Mouse (Mus musculus): Measurements from ENCODE around the gene Runx2.

Runx2 gene

DNA sequence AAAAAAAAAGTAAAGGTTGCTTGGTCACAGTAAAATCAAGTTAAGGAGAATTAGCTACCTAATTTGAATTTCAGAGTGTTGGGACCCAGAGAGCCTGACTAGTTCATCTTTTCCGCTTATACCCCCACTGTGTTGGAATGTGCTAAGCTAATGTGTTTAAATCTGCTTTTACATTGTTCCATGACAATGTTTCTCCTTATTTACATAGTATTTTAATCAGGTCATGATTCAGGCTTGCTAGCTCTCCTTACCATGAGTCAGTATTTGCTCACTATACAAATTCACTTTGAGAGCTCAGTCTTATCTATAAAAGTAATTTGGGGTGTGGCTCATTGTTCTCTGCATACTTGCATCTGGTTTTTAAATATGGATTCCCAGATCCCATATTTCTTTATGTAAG is 47.2 kb downstream of the Runx2 start:
- no peak for DNase-seq

DNA sequence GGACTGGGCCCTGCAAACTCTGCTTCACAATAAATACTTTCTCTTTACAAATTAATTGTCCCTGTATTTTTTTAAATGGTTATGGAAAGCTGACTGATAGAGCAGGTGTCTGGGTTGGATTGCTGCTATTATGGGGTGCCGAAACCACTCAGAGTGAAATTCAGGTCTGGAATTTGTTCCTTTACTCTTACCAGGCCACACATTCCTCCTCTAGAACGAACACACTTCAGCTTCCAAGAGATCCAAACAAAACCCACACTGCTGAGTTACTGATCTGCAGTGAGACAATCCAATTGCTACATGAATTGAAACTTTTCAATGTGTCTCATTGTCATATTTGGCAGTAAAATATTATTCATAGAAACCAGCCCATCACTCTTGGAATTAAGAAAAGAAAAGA is 47.6 kb downstream of the Runx2 start:
- DNase-seq: no peak

DNA sequence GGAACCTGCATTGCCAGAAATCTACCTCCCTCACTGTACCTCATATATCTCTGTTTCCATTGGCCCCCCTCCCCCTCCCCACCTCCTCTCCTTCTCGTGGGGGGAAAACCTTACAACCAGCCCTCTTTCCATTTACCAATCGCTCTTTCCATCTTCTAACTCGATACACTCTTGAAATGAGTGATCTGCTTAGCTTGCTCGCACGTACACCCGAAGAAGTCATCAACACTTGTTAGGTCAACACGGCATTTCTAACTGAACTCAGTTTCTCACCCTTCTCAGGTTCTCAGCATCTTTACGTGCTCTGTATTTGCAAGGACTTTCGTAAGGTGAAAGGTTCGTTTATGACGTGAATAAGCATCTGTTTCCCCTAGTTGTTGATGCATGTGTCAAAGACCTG is 48.3 kb downstream of the Runx2 start:
- DNase-seq: no peak

DNA sequence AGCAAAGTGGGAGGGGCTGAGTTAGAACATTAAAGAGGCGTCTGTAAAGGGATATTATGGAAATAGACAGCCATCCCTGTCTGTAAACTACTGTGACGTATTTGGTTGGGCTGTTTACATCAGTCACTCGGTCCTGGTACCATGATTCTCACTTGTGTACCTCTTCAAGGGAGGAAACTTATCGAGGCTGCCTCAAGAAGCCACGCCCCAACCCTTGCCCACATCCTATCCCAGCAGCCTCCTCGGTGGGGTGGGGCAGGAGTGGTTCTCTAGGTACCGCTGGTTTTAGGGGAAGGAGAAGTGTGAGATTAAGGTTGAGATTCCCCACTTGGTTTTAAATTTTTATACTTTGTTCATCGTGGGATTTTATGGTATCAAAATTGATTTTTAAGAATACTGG is 69.2 kb downstream of the Runx2 start:
- DNase-seq: no peak

DNA sequence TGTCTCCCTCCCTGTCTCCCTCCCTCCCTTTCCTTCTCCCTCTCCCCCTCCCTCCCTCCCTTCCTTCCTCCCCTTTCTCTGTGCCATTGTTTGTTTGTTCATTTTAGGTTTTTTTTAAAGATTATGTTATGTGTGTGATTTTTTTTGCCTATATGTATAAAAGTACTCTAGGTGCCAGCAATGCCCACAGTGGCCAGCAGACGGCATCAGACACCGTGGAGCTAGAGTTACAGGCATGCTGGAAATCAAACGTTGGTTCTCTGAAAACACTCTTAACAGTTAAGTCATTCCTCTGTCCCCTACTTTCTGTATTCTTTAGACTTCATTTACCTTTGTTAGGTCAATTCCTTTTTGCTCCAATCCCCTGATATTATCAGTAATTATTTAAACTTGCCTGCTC is 70.8 kb downstream of the Runx2 start:
- DNase-seq: no peak

DNA sequence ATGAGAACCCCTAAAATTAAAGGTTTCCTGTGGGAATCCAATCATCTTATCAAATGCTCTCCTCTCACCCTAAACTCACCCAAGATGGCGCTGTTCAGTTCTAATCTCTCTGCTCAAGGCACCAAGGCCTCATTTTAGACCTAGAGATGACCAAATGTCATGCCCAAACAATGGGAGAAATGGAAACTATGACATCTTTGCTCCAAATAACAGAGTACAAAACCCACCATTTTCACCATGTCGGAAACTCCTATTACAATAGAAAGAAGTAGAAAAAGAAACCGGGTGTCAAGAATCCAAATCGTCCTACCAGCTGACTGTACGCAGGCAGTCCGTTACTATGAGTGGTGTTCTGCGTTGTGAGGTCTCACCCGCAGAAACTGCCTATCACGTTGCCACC is 72.4 kb downstream of the Runx2 start:
- DNase-seq: no peak

DNA sequence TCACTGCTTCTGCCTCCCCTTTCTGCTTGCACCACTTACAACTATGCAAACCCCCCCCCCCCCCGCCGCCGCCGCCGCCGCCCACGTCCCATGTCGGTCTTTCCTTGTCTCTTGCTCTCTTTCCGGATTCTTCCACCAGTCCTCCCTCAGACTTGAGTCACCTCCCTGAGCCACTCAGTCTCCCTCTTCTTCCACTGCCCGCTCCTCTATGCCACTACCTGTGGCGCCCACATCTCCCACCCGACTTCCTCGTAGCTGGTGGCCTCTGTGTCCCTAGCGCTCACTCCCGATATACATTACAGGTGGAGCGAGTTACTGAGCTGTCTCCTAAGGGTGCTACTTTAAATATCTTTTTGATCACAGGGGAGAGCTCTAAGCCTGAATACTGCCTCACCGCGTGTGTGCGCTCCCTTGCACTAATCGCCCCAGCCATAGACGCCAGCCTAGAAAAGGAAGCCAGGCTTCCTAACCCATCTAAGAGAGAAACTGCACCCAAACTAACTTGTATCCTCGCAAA is 76.4 kb downstream of the Runx2 start:
- peak in 1 of 2 experiments; percentile 13 for DNase-seq

DNA sequence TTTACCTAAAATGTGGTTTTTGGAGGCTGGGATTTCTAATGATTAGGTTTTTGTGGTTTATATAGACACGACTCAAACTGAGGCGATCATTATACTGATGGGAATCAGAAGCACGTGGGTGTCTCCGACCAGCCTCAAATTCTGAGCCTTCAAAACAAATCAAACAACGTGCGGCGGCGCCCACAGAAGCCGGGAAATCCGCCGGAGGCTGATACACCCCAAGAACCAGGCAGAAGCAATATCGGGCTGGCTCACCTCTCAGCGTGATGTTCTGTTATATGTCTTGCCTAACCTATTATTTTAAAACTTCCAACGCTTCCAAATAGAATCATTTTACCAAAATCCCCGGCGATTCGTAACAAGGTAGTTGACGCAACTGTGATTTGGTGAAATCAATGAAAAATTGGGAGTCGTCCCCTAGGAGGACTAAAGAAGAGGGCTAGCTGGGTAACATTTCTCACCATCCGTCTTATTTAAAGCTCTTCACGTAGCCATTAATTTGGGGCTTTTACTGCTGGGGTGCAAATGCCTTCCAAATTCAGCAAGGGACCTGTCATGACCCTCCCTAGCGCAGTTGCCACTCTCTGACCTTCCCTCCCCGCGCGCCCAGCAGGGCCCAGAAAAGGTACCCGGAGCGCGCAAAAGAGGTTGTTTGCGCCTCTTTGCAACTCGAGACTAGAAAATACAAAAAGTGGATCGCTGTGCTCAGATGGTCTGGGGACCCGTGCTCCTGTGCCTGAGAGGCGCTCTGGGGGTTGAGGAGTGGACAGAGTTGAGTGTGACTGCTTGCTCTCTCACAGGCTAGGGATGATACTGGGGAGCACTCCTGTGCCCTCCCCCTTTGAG is 77.1 kb downstream of the Runx2 start:
- peak; percentile 22 to 42 for DNase-seq

DNA sequence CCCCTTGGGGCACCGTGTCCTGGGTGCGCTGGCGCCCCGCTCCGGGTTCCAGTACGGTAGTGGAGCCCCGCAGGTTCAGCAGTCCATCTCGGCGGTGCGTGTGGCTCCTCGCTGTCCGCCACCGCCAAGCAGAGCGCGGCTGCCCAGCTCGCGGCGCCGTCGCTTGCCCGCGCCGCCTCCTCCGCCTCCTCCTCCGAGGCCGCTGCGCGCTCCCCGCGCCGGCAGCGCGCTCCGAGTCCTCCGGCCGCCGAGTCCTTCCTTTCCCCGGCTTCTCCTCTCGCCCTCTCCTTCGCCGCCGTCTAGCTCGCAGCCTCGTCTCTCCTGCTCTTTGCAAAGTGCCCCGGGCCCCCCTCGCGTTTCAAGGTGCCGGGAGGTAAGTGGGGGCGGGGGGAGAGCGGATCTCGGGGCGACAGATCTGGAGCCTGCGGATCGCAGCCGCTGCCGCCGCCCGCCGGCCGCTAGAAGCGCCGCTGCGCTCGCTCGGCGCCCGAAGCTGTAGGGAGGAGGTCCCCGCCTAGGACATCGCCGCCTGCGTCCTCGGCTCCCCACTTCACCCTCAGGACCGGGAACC is 78.5 kb downstream of the Runx2 start:
- DNase-seq: peak; percentile 72 to 77

DNA sequence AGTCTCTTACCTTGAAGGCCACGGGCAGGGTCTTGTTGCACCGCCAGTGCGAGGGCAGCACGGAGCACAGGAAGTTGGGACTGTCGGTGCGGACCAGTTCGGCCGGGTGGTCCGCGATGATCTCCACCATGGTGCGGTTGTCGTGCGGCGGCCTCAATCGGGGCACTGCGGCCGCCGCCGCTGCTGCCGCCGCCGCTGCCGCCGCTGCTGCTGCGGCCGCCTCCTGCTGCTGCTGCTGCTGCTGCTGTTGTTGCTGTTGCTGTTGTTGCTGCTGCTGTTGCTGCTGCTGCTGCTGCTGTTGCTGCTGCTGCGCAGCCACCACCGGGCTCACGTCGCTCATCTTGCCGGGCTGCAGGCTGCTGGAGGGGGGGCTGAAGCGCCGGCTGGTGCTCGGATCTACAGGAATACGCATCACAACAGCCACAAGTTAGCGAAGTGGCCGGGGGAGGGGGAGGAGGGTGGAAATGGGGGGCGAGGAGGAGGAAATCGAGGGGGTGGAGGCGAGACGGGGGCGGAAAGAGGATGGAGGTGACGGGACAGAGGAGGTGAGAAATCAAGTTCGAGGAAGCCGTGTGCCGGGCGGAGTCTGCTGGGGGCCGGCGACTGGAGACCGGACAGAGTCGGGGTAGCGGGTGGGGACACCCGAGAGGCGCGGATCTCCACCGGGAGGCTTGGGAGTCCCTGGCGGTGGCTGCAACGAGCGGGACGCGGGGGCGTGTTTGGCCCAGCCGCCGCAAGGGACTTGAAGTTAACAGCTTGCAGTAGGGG is 79.2 kb downstream of the Runx2 start:
- DNase-seq: peak in 1 of 2 experiments; percentile 33

DNA sequence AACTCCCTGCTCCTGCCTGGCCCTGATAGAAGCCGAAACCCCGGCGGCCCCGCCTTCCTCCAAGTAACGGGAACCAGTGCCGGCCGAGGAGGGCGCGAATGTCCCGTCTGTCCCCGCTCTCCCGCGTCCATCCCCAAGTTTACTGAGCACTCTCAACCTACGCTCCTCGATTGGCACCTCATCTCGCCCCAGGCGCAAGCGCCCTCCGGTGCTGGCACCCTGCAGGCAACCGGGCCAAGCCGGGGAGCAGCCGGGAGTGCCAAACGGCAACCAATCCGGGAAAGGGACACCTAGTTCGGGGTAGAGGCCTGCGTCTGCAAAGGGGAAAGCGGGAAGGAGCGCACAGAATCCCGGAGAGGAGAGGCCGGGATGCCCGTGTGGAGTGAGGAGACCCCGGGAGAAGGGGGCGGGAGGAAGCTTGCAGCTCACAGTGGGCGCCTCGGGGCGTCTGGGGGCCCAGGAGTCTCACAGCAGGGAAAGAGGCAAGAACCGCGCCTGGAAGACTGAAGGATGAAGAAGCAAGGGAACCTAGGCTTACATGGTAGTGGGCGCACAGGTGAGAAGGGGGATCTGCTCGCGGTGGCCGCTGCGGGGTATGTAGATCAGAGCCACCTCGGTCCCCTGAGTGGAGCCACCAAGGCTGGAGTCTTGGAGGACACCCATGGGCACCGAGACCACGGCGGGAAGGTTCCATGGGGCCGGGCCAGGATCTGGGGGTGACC is 79.9 kb downstream of the Runx2 start:
- peak; percentile 50 for DNase-seq

DNA sequence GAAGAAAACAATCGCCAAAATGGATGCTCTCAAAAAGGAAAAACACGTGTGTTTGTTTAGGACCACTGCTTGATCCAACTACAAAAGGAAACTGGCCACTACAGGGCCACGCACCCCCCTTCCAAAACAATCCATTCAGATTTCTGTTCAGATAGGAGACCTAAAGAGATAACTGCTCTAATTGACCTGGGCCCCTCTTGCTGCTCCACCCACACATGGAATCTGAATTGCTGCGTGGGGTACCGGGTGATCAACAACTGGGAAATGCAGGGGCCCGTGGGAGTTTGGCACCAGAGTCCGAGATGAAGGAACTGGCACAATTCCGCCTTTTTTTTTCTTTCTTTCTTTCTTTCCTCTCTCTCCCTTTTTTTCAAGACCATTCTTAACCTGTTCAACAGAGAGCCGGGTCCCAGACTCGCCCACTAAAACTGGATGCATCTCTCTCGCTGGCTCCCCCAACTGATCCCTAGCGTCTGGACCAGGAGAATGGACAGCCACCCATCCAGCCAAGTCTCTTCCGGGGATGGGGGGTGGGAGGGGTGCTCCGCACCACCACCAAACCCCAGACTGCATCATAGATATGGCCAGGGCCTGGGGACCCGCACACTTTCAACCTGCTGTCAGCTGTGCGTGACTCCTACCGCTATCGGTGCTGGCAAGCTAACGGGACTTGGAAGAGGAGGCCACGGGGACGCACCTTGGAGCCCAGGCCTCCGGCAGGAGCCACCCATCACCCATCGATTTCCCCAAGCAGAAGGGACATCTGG is 80.9 kb downstream of the Runx2 start:
- peak; percentile 12 to 21 for DNase-seq

DNA sequence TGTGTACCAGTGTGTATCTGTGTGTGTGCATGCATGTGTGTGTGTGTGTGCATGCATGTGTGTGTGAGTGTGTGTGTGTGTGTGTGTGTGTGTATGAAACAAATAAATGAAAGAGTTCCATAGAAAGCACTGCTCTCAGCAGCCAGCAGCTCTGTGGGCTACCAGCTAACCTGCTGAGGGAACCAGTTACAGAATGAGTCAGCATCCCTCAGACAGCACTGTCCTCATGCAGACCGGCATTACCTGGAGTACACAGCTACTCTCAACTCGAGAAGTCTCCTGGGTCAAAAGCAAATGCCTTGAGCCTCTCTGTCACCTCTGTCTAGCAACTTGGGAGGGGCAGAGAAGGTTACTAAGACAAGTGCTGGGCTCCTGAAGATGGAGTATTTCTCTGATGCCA is 86.1 kb downstream of the Runx2 start:
- DNase-seq: no peak

DNA sequence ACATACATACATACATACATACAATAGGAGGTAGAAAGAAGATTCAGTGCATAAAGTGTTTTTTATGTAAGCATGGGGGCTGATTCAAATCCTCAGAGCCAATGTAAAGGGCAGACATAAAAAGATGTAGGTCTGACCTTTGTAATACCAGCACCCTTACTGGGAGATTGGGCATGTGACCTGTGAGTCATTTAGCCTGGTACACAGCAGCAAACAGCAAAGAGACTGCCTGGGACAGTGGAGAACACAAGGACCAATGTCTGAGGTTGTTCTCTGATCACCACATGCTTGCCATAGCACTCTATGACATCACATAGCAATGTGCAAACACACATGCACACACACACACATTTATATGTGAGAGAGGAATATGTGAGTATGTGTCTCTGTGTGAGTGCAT is 86.9 kb downstream of the Runx2 start:
- DNase-seq: no peak

DNA sequence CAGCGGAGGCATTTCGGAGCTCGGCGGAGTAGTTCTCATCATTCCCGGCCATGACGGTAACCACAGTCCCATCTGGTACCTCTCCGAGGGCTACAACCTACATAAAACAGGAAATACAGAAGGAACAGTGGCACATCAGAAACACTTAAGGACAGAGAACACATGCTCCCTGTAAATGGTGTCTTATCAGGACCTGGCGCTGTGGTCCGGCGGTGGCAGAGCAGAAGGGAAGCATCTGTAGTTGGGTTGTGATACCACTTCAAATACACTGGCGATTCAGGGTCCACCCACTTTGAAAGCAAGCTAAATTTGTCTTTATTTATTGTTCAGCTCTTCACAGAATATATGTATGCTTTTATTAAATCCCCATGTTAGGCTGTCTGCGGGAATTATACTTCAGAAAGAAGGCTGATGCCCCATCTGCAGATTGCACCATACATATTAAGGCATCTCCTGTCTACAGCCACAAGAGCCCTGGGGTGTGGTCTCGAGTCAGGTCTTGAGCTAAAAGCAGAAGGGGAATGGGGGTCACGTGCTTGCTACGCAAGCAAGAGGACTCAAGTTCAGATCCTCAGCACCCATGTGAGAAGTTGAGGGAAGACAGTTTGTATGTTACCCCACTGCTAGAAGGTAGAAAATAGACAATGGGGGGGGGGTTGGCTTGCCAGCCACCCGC is 89.7 kb downstream of the Runx2 start:
- no peak for DNase-seq

DNA sequence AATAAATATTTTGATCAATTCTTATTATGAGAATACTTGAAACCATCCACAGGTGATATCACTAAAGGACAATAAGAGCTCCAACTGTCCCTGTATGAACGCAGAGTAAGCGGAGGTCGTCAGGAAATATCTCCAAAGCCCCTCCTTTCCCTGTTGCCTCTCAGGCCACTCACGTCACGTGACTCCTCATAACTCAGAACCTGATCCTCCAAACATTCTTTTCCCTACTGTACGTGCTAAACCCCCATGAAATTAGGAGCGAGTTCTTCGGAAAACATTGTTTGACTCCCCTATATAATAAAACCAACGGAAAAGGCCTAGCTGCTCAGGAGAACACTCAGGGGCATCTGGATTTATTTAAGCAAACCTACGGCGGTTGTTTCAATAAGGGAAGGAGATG is 90.3 kb downstream of the Runx2 start:
- DNase-seq: no peak

DNA sequence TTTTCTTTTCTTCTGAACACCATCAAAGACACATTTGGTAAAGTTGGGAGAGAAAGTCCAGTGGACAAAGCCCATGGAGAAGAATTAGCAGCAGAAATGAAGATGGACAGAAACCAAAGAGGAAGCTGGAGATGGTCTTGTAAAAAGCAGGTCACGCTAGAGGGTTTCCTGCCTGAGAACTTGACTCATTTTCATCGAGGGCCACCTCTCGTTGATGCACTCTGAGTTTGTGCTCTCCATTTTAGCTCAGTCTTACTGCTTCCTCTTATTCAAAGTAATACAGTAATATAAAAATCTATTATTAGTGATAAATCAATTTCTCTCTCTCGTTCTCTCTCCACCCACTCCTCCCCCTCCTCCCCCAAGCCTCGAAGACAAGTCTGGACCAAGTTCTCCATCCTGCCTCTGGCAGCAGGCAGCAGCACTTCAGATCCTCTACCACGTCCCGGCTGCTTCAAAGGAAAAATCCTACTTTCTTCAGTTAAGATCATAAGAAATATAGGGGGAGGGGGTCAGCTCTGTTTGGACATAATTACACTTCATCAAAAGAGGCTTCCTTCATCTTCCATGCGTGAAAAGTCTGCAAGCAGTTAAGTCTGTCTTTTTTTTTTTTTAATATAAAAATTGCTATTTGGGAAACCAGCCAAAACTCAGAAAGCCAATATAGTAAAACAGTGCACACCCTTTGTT is 92.3 kb downstream of the Runx2 start:
- DNase-seq: no peak

DNA sequence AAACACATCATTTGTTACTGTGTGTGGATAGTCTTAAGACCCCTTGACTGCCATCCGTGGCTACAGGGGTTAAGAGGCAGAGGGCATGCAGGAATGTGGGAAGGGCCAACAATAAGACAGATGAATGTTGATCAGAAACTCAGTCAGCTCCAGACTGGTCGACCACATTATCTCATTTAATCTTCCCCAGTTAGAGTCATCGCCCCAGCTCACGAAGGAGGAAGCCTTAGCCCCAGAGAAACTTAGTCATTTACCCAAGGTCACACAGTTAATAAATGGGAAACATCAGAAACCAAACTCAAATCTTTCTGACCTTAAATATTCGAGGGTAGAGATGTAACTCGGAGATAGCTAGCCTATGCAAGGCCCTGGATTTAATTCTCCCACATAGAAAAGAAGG is 96.0 kb downstream of the Runx2 start:
- DNase-seq: no peak

DNA sequence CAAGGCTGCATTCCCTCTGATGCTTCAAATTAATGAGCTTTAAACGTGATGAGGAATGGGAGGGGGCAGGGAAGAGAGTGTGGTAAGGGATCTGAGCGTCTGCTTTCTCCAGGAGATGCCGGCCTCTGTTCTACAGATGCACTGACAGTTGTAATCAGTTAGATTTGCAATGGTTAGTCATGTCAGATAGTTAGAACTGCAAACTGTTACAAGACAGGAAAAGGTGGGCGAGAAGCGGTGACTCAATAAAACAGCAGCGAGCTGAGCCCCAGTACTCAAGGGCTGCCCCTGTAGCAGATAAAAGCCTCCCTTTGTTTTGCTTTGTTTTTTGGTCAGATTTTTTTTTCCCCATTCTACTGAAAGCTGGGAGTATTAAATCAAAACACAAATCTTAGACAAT is 96.6 kb downstream of the Runx2 start:
- DNase-seq: no peak

DNA sequence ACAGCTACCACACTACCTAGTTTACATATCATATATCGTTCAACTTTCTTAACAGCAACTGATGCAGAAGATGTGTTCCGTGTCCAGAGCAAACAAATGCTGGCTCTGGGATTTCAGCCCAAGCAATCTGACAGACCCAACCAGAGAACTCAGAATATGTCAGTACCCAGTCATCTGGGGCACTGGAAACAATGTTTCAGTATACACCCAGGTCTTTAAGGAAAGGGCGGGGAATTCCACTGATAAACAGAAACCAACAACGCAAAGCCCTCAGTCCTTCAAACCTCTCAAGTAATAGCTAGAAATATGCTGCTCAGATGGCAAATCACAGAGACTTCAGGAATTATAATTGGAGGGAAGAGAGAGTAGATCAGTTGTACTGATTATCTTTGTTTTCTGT is 100.5 kb downstream of the Runx2 start:
- DNase-seq: no peak

DNA sequence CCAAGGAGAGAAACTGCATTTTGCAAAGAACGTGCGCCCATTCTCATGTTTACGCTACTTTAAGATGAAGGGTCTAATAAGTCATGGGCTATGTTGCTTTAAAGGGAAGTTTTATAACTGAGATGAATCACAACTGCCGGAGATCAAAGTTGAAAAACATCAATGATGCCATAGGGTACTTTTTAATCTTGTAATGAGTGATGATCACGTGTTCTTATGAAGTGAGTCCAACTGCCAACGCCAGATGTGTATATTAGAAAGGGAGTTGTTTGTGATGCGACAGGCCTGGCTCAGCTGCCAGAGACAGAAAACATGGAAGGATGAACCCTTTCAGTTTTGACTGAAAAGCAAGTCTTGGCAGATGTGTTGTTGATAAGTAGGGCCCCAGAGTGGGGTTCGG is 101.2 kb downstream of the Runx2 start:
- DNase-seq: no peak
